Mouse (Mus musculus) C2C12 (cell line): Measurements from ENCODE around the gene Mindy4.

Source experiments
- CTCF ChIP-seq: IDR thresholded peaks from one replicate; pipeline ENCODE4 v1.5.1; 2011; ENCODE audit not compliant: control insufficient read depth, insufficient read depth, insufficient read length
- MAX ChIP-seq: IDR thresholded peaks from one replicate; pipeline ENCODE4 v1.6.1; 2011; ENCODE audit warnings: mild to moderate bottlenecking, control low read depth
- MYOG ChIP-seq: IDR thresholded peaks from one replicate; pipeline ENCODE4 v1.6.1; 2011; ENCODE audit not compliant: control insufficient read depth, insufficient read length; ENCODE audit errors: extremely low read depth

GRCm38 (mm10) chr6:55299482-55299881, 96.3 kb downstream of the Mindy4 start:
- no peak for TF ChIP-seq CTCF
- TF ChIP-seq MYOG: no peak
- no peak for TF ChIP-seq MAX
